Mouse (Mus musculus) myocyte (in vitro differentiated cells): ENCODE results near the gene Zfp931.
"Not testable (repeated sequence)": the region's sequence is repeated elsewhere in the genome, so short reads cannot be mapped to it uniquely, and the experiment has no call there.

Source experiments
- MAX ChIP-seq: IDR thresholded peaks from one replicate; pipeline ENCODE4 v1.6.1; 2011; ENCODE audit warnings: low read depth, mild to moderate bottlenecking, control low read depth
- MYOG ChIP-seq, 3 experiments: IDR thresholded peaks; one replicate each; pipeline ENCODE4 v1.6.1; 2011; ENCODE audit warnings: control low read depth in 2 of 3, low read depth in 2 of 3, mild to moderate bottlenecking in 2 of 3; ENCODE audit not compliant: insufficient read length in 2 of 3, control insufficient read depth in 1 of 3, insufficient read depth in 1 of 3
- POLR2A ChIP-seq: IDR thresholded peaks from one replicate; pipeline ENCODE4 v1.6.1; 2011; ENCODE audit warnings: low read depth, mild to moderate bottlenecking, control low read depth, moderate library complexity; ENCODE audit not compliant: insufficient read length
- POLR2AphosphoS2 ChIP-seq: IDR thresholded peaks from one replicate; pipeline ENCODE4 v1.6.1; 2011; ENCODE audit warnings: low read depth, control low read depth; ENCODE audit not compliant: insufficient read length
- REST ChIP-seq: IDR thresholded peaks from one replicate; pipeline ENCODE4 v1.6.1; 2011; ENCODE audit warnings: mild to moderate bottlenecking, control low read depth, moderate library complexity; ENCODE audit not compliant: insufficient read depth, insufficient read length
- SRF ChIP-seq: IDR thresholded peaks from one replicate; pipeline ENCODE4 v1.6.1; 2011; ENCODE audit warnings: low read depth; ENCODE audit not compliant: control insufficient read depth, insufficient read length
- TCF12 ChIP-seq: IDR thresholded peaks from one replicate; pipeline ENCODE4 v1.6.1; 2011; ENCODE audit warnings: mild to moderate bottlenecking, control low read depth; ENCODE audit not compliant: poor library complexity, insufficient read depth, severe bottlenecking
- TCF3 ChIP-seq: IDR thresholded peaks from one replicate; pipeline ENCODE4 v1.6.1; 2011; ENCODE audit warnings: low read depth, control low read depth; ENCODE audit not compliant: insufficient read length
- USF1 ChIP-seq: IDR thresholded peaks from one replicate; pipeline ENCODE4 v1.6.1; 2011; ENCODE audit warnings: low read depth, mild to moderate bottlenecking, control low read depth, moderate library complexity

GRCm38 (mm10) chr2:178023011-178023611 lies 55.2 kb downstream of the Zfp931 start, which contains the start of gene Zfp971:
- not testable (repeated sequence) for TF ChIP-seq POLR2A; MAX; USF1; TCF3; POLR2AphosphoS2; MYOG (IDR thresholded peaks at IDR 0.05; ENCODE audit: control insufficient read depth in 1 of 3, insufficient read depth in 1 of 3, insufficient read length in 2 of 3, low read depth in 2 of 3); TCF12; REST; SRF
